Mouse (Mus musculus) layer of hippocampus, postnatal 14 days (tissue): ENCODE data around the gene Abtb2. TPM values are rescaled to one million over a fixed set of nuclear protein-coding genes. Genes with fewer than 3 reads are reported as not detected.
"Not testable (repeated sequence)": the region's sequence is repeated elsewhere in the genome, so short reads cannot be mapped to it uniquely, and the experiment has no call there.

ENCODE experiments used
- DNase-seq, 2 experiments: peaks; one replicate each; pipeline ENCODE4 v3.0.0; 2021 to 2022; ENCODE audit warnings: low spot score in 2 of 2, mixed read lengths in 1 of 2
- long read RNA-seq, 2 experiments: library from polyadenylated mRNA; stranded (forward); transcript quantifications; one replicate each; pipeline ENCODE4 v2.0.0; 2021
- total RNA-seq, 2 experiments: library from RNA; stranded (reverse); gene quantifications; 2 replicates each; pipeline ENCODE4 v1.2.3; 2021

Abtb2 gene
- 10 to 100 TPM; 16.3 to 18.5 TPM for total RNA-seq
- long read RNA-seq, experiment 1, full-length matches to known transcripts: 16 of 23 reads
- long read RNA-seq, experiment 1, partial matches to known transcripts: 4 of 23 reads
- long read RNA-seq, experiment 1, other reads (novel, unspliced or antisense): 3 of 23 reads
- long read RNA-seq, experiment 2, full-length matches to known transcripts: 14 of 28 reads
- long read RNA-seq, experiment 2, partial matches to known transcripts: 4 of 28 reads
- long read RNA-seq, experiment 2, other reads (novel, unspliced or antisense): 10 of 28 reads

DNA sequence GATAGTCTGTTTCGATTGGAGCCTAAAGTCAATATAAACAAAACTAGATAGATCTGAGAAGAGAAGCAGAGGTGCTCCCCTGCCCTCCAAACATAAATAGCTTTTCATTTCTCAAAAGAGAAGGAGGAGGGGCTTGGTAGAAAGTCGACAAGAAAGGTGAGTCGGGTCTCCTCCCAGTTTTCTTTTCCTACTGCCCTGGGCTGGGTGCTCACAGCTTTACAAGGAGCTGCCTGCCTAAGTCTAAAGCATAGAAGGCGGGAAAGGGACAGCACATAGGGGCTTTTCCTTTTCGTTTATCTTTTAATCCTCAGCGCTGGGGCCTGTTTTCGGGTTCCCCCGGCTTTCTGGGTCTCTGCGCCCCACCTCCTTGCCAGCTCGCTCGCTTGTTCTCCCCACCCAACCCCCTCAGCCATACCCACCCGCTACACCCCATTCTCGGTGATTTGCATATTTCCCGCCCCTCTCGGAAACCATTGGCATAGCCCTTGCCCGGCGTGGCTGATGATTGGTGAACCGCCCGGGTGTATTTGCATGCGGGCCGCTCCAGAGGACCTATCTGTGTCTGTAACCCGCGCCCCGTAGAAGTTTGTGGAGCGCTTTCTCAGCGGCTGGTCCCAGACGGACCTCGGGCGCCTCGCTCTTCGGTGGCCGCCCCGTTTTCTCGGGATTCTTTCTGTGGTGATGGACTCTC, at the start of gene Abtb2:
TSS of gene Abtb2 (plus strand) at position 579 of the 691 bp plus-strand sequence.
- DNase-seq: peak; percentile 86 to 96

DNA sequence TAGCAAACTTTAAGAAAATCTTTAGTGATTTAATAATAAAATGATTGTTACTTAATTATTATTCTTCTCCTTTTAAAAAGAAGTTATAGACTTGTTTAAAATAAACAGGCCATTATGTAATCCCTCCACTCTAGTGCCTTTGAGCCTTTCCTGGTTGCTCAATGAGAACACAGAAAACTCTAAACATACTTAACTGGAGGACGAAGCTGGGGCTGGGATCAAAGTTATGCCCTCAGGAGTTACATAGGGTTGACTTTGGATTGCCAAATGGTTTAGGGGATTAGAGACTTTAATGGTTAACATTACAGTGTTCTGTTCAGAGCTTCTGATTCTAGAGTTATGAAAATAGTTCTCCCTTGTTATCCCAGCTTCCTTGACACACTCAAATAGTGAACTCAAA, 49.6 kb upstream of the Abtb2 start:
- DNase-seq: no peak

DNA sequence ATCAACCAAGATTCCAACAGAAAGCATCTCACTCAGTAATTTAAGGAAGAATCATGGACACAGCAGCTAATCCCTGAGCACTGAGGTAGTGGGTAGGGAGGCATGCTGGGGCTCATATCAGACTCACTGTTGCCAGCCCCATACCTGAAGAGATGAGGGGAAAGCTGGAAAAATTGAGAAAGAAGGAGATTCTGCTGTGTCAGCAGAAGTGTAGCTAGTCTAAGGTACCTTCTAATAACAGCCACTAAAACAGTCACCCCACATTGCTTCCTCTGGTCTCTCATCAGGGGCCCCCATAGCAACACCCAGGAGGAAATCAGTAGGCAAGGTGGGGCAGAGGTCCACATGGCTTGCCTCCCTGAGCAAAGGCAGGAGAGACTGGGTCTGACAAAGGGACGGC, 40.5 kb upstream of the Abtb2 start:
- DNase-seq: no peak

DNA sequence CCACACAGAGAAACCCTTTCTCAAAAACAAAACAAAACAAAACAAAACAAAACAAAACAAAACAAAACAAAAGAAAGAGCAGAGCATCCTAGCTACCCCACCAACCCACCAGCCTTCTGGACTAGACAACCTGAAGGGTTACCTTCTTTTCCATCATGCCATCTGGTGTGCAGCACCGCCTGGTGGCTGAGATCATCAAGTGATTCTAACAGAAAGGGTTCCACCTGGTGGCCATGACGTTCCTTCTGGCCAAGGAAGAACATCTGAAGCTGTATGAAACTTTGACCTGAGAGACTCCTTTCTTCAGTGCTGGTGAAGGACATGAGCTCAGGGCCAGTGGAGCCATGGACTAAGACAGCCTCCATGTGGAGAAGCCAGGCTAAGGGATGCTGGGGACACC, 19.0 kb upstream of the Abtb2 start:
- DNase-seq: peak; percentile 42 to 59

DNA sequence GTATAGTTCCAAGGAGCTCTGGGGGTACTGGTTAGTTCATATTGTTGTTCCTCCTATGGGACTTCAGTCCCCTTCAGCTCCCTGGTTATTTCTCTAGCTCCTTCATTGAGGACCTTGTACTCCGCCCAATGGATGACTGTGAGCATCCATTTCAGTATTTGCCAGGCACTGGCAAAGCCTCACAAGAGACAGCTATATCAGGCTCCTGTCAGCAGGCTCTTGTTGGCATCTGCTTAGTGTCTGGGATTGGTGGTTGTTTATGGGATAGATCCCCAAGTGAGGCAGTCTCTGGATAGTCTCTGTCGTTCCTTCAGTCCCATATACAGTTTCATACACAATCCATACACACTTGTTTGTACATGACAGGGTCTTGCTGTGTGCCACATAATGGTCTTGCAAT, 15.8 kb upstream of the Abtb2 start:
- not testable (repeated sequence) for DNase-seq

DNA sequence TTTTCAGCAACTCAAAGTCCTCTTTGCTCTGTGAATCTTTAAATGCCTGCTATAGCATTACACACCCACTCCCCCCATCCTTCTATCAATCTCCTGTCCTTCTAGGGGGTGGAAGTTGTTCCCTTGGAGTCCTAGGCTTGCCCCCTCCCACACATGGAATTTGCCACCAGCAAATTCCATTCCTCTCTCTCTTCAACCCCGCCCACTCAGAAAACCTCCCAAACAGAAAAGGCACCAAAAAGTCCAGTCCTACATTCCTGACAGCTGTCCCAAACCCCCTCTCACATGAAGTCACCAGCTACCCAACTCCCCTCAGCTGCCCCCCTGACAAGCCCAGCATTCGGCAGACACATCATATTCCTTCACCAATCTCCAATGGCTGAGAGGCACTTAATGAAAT, 12.1 kb upstream of the Abtb2 start:
- no peak for DNase-seq

DNA sequence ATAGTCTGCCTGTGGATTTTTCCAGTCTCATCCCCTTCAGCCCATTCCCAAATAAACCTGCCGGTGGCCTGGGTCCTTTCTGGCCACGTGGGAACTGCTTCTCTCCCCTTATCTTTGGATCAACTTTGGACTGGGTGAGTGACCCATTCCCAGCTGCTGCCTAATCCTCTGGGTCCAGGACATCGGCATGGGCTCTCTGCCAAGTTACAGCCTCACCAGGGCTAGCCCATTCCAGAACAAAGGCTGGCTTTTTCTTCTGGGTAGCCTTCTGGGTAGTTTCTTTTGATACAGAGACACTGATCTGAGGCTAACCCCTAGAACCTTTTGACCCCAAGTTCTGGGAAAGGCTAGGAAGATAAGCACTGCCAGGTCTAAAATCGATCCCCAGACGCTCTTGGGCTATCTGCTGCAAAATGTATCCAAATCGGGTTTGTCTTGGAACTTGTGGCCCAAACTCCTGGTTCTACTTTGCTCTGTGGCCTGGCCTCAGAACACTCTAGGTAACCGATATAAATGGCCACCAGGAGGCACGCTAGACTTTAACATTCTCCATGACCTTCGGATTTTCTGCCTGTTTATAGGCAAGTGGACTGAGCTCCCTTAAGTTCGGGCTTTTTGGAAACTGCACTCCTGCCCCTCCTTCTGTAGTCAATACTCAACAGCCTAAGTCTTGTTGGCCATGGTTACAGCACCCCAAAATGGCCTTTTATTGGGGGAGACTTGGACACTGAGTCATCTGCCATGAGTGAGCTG, 9.8 kb upstream of the Abtb2 start:
- peak in 1 of 2 experiments; percentile 20 for DNase-seq

DNA sequence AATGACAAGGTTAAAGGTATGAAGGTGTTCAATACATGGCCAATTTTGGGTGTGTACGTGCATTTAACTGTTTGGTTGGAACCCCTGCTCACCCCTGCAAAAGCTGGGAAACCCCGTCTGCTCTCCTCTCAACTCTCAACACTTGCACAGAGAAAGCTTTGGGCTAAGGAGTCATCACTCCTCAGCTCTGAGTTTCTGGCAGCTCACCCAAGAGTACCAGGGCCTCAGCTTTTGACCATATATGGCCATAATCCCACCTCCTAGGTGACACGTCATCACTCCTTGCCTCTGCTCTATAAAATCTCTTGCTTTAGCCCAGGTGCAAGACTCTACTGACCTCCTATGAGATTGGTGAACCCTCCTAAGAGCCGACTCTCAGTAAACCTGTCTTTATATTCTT, 5.2 kb upstream of the Abtb2 start:
- DNase-seq: no peak

DNA sequence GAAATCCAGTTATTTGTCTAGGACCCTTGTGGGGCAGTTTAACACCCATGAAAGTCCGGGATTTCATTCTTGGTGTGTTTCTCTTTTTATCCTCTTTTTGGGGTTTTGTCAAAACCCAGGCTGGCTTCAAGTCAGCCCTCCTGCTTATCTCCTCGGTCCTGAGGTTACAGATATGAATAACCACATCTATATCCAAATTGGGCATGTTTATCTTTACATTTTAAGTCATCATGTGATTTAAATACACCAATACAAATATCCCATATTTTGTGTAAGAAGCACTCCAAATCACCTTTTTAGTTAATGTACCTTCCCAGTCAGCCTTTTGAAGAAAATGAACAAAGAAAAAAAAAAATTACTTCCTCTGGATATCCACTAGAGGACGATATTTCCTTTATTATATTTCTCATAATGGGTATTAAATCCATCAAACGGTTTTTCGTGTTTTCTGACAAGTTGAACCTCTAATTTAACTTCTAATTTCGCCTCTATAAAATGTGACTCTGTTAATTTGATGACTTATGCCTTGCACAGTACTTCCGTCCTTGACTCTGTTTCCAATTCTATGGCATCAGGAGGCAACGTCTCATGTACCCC, 1.6 kb upstream of the Abtb2 start:
- DNase-seq: peak in 1 of 2 experiments; percentile 26

DNA sequence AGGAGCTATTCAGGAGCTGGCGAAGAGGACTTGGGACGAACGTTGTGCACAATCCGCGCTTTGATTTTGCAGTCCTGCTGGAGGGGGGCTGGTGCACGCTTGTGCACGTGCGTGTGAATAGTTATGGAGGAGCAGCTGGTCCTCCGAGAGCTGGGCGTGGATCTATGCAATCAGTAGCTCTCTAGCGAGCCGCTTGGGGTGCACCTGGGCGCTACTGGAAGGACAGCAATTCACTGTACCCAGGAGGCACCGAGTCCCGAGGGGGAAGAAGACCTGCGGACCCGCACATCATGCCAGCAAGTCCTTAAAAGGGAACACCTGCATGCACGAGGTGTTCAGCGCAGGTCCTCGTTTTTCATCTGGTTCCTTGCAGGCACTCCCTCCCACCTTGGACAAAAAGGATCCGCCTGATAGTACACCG, 929 bp upstream of the Abtb2 start:
- peak; percentile 31 to 60 for DNase-seq

DNA sequence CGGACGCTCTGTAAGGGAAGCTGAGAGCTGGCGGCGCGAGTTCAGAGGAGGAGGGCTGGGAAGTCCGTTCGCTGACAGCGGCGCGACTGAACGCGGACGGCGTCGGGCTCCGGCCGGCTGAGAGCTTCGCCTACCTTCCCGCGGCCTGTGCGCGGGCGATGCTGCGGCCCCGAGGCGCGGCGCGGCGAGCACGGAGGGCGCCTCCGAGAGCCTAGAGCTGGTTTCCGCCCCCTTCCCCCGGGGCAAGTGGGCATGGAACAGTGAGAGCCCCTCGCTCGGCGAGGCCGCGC, 258 bp downstream of the Abtb2 start:
- no peak for DNase-seq

DNA sequence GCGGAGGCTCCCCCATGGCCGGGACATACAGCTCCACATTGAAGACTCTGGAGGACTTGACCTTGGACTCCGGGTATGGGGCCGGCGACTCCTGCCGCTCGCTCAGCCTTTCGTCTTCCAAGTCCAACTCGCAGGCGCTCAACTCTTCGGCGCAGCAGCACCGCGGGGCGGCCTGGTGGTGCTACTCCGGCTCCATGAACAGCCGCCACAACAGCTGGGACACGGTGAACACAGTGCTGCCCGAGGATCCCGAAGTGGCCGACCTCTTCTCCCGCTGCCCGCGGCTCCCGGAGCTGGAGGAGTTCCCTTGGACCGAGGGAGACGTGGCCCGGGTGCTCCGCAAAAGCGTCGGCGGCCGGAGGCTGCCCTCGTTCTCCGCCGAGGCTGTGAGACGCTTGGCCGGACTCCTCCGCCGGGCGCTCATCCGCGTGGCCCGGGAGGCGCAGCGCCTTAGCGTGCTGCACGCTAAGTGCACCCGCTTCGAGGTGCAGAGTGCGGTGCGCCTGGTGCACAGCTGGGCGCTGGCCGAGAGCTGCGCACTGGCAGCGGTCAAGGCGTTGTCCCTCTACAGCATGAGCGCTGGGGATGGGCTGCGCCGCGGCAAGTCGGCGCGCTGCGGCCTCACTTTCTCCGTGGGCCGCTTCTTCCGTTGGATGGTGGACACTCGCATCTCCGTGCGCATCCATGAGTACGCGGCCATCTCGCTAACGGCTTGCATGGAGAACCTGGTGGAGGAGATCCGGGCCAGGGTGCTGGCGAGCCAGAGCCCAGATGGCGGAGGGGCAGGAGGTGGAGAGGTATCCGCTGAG, 807 bp downstream of the Abtb2 start:
- peak; percentile 36 to 41 for DNase-seq

DNA sequence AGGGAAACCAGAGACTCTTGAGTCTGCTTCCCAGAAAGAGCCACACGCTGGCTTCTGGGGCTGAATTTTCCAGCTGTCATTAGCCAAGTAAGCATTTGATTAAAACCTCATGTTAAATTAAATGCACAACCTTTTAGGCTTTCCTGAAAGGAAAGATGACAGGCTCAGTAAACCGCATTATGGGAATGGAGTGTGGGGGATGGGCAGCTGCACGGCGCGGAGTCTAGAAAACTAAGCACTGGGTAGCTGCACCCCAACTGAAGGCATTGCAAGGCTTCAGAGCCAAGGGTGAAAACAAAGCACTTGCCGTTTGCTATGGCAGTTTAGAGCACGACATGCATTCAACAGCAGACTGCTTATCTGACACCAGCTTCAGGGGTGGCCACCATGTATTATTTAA, 2.1 kb downstream of the Abtb2 start:
- DNase-seq: no peak

DNA sequence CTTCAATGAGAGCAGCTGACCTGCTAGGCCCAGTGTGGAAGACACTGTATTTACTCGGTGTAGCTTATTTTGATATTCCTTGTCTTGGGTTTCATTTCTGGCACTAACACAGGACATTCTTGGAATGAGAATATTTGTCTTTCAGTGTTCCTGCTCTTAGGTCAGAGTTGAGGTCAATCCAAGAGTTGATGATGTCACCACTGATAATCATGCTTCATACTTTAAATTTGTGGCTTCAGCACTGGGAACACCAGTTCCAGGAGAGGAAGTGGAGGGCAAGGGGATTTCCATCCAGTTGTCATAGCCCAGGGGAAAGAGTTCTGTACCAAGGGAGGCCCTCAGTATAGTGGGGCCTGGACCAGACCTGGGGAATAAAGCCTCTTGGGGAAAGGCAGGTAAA, 3.6 kb downstream of the Abtb2 start:
- DNase-seq: no peak

DNA sequence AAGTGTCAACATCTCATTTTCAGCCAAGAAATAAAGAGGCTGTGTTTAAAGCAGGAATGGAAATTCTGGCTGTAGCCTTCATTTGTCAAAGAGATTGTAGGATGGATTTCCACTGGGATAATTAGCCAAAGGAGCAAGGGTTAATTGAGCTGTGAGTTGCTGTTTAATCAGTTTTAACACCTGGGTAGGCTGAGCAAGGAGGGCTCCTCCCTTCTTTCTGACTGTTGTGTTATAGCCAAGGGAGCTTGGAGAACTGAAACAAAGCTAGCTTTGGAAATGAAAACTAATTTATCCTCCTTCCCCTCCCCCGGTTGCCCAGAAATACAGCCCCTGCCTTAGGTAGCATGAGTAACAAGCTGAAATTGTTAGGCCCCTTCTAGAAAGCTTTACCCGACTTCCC, 6.2 kb downstream of the Abtb2 start:
- no peak for DNase-seq

DNA sequence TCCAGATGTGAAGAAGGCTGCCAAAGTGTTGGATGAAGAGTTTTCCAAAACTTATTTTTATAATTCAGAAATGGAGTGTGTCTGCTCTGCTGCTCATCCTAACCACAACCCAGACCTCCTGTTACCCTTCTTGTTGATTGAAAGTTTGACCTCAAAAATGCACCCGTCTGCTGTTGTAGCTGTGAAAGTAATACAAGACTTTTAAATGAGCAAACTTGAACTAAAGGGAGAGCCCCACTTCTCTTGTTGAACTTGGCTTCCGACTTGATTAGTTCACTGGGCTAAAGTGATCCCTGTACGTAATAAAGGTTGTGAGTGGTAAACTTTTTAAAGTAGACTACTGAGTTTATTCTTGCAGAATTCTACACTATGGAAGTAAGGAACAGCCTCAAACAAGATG, 10.3 kb downstream of the Abtb2 start:
- DNase-seq: no peak

DNA sequence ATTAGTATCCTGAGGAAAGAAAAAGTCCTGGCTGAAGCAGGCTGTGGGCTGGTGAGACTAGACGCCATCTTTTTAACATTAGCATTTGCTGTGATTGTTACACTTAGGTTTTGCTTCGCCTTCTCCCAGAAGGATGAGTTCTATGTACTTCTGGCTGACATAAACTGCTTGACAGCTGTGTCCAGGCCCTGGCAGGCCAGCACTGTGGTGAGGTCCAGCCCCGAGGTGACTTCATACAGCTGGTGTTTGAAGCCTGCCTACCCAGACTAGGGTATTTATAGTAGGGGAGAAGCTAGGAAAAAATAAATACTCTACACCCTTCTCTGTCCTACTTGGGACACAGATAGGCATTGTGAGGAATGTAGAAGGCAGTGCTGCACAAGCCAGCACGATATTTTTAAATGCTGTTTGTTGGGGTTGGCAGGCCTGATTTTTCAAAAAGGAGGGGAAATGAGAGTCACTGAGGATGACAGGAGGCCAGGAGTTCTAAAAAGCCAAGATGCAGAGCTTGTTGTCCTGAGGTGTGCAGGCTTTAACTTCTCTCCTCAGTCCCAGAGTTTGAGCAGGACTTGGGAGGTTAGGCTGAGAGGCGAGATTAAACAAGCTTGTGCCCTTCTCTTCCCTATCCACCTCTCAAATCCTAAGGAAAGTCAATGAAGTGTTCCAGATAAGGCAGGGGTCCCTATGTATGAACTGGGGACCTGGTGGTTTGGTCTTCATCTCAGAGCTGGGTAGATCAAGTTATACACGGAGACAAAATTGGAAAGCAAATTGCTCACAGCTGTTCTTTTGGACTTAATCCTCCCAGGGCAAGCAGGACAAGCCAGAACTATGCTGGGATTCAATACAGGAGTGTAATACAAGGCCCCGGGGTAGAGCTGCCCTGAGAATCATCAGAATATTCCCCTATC, 11.9 kb downstream of the Abtb2 start:
- DNase-seq: no peak

DNA sequence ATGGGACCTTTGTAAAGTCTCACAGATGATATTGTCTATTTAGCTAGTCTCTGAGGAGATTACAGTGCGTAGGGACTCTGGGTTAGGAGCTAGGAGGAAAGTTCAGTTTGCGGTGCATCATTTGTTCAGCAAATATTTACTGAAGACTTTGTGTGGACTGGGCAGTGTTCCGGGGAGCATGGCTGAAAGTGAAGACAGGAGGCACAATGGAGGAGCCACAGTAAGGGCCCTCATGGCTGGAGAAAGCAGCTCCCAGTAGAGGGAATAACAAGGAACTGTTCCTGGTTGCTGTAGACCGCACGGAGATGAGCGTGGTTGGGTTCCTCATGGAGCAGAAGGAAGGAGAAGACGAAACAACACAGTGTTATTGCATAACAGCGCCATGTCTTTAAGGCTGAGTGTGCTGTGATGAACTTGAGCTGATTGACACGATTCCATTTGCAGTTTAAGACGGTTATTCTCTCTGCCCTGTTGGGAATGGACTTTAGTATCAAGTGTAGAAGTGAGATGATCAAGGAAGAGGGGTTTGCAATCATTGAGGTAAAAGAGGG, 12.6 kb downstream of the Abtb2 start:
- DNase-seq: no peak

DNA sequence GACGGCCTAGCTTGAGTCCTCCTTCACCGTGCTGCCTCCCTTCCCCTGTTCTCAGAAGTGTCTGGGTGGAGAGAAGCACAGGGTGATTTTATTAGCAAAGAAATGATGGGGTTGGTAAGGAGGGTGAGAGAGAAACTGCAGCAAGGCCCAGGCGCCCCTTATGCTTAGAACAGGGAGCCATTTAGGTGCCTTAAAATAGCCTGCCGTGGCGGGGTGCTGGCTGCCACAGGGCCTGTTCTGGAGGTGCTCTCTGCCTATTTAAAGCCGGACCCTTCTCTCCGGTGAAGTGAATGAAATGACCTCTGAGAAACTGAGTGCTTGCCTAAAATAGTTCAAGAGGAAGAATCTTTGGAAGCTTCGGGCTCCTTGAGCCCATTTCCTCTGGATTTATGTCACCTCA, 14.6 kb downstream of the Abtb2 start:
- DNase-seq: no peak

DNA sequence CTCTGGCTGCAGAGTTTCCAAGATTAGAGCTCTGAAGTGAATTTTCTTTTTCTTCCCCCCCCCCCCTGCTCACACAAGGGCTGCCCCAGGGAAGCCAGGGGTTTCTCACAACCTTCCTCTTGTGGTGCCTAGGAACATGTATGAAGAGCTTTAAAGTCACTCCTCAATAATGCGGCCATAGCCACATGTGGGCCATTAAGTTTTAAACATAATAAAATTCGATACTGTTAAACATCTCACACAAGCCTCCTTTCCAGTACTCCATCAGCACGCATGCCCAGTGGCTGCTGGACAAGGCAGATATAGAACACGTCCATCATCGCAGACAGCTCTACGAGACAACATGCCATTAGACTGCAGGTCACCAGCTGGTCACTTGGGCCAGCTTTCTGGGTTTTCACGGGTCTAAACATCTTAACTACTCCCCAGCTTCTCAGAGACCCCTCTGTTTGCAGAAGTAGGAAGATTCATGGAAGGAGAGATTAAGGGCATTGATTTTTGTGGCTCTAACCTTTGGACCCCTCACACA, 15.3 kb downstream of the Abtb2 start:
- no peak for DNase-seq
